Mouse (Mus musculus) cerebellum, adult 9-11 months (tissue): Measurements from ENCODE around the gene Adad2.
A peak's percentile ranks its signal among the peaks of the same experiment; 100 is the strongest.

Experiments
- DNase-seq: peaks from one replicate; pipeline ENCODE4 v3.0.0; 2022

The Adad2 gene

DNA sequence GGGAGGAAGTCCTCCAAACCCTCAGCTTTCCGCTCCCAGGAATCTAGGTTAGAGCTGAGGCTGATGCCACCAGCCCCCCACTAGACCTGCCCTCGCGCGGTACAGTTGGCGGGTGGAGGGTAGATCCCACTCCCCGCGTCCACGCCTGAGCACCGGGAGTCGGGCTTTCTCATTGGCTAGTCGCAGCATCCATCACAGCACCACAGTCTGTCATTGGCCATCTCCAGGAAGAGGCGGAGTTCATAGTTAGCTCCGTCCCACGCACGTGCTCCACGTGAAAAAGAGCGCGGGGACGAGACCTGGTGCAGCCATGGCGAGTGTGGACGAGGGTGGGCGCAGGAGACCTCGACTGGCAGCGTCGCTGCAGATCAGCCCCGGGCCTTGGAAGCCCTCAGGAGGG lies at the start of gene Adad2:
TSS of gene Adad2 (plus strand) at position 277 of the 400 bp plus-strand sequence.
- DNase-seq, result no peak

DNA sequence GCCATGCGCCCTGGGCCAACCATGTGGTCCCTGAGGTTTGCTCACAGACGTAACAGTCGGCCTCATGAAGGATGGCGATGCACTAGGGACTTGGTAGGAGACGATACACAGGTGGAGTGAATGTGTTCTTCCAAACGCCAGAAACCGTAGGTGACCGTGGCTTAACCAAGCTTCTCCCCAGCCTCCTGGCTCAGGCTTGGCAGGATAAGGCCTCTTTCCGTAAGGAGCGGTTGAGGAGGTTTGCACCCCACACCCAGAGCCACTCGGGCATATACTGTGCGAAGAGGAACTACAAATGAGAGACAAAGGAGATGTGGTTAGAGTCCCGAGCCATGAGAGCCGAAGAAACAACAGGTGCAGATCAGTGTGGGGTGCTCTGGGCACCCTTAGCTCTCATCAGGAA lies 48.7 kb upstream of the Adad2 start:
- peak; percentile 44 for DNase-seq

DNA sequence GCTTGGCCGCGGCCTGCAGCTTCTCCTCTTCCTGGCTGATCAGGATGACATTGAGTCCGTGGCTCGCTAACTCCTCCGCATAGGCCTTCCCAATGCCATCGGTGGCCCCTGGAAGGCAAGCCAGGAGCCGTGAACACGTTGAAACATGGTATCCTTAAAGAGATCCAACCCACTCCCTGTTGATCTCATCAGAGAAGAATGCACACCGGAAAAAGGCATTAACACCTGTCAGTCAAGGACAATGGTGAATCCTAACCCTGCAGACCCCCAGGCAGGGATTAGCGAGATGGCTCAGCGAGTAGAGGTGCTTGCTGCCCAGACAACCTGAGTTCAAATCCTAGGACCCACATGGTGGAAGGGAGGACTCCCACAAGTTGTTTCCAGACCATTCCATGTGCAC lies 46.2 kb upstream of the Adad2 start:
- no peak for DNase-seq

DNA sequence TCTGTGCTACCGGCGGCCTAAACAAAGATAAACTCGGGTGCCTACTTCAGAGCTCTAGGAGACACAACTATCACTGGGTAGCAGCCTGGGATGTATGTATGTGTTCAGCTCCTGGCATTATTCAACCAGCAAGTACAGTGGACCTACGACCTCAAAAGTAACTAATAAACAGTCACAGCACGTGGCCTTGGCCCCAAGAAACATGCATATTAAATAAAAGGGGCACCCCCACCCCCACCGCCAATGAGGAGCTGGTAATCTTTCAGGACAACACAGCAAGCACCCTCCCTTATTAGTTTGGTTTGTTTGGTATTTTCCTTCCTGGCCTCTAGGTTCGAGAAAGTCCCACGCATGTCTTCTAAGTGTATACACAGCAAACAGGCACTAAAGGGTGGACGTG lies 44.3 kb upstream of the Adad2 start:
- DNase-seq, result no peak

DNA sequence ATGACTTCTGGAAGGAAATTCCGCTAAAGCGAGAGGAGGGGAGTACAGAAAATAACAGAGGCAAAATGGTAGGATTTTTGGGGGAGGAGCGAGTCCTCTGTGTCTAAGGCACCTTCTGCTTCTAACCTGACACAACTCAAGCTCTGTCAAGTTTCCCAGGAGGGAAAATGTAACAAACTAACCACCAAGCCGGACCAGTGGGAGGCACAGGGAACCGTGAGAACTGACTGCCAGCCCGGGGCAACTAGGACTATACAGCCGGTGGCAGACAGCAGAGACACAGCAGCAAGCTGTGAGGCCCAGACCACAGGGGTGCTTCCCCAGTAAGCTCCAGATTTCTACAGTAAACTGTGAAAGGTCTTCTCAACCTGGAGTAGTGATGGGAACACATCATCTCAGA lies 43.6 kb upstream of the Adad2 start:
- no peak for DNase-seq

GRCm38 (mm10) chr8:119569881-119570280 lies 42.7 kb upstream of the Adad2 start:
- no peak for DNase-seq

DNA sequence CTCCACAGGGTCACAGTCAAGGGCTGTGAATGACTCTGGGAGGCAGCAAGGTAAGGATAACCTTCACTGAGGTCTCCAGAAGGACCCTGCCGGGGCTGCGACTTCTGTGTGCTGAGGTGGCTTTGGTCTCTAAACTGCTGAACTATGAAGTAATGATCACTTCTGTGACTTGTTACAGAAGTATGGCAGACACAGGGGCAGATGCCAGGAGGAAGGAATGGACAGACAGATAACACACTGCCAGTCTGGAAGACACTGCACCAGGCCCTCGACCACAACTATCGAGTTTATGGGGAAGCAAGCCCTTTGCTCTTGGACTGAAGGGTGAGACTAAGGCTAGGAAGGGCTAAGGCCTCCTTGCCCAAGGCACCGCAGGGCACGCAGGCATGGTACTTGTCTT lies 41.4 kb upstream of the Adad2 start:
- no peak for DNase-seq

- no peak for DNase-seq
Observed at GRCm38 (mm10) chr8:119572411-119572810, 40.1 kb upstream of the Adad2 start.

DNA sequence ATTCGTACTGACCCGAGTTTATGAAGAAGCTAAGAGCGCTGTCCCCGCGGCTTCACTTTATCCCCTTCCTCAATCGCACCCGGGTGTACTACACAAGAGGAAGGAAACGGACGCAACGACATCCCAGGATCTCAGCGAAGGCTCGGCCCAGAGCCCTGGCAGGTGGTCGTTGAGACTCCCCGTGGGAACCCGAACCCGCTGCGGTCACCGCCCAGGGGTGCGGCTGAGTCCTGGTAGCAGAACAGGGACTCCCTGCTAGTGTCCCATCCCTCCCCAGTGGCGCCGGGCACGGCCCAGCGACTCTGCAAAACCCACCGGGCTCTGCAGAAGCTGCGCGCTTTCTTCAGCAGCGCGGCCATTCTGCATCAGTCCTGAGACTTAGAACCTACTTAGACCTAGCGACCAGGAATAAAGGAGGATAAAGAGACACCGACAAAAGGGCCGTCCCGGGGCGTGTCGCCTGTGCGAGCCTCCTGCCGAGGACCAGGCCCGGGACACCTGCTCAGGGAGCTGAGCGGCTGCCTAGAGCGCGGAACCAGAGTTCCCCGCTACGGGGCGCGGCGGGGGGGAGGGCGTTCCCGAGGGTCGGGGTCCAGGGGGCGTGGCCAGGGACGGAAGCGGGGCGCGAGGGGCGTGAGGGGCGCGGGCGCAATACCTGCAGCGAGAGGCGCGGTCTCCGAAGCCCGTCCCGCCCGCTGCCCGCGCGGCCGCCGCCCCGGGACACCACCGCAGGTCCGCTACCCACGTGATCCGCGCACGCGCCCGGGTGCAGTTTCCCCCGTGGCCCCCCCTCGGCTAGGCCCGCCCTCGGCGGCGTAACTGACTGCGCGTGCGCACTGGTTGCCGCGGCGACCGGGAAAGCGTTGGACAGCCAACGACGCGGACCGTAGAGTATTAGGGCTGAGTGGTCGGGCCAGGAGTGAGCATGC lies 37.8 kb upstream of the Adad2 start, which contains the start of the genes Hsdl1 and Dnaaf1:
TSS of gene Hsdl1 (minus strand) at position 747 of the 929 bp plus-strand sequence.
TSS of gene Dnaaf1 (plus strand) at position 799 of the 929 bp plus-strand sequence.
- DNase-seq, result peak; percentile 94

DNA sequence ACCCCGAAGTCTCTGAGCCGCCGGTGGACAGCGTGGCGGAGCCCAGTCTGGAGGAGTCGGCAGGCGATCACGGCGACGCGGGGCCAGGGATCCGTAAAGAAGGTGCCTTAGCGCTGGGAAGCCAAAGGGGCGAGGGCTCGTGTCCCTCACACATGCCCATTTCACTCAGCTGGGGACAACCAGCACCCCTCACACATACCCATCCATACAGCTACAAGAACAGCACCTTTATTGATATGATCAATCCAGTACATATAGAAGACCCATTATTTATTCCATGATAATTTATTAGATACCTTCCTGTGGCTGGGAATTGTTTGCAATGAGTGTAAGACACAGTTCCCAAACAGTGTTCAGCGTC lies 37.2 kb upstream of the Adad2 start:
- DNase-seq, result no peak

DNA sequence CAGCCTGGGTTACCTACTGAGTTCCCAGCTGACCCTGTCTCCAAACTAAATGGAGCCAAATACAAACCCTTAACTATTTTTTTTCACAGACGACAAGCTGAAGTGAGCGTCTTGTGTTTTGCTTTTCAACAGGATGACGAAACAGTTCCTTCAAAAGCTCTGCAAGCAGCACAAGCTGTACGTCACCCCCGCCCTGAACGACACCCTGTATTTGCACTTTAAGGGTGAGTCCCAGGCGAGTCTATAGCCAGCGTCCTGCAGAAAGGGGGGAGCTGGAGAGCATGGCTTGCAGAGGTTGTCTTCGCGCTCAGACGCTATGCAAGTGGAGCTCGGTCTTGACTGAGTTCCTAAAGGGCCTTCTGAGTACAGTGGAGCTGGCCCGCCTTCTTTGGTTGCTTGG lies 33.5 kb upstream of the Adad2 start:
- DNase-seq, result no peak

- no peak for DNase-seq
Observed at GRCm38 (mm10) chr8:119580441-119581161, 31.9 kb upstream of the Adad2 start.

- no peak for DNase-seq
Observed at GRCm38 (mm10) chr8:119585901-119586300, 26.6 kb upstream of the Adad2 start.

DNA sequence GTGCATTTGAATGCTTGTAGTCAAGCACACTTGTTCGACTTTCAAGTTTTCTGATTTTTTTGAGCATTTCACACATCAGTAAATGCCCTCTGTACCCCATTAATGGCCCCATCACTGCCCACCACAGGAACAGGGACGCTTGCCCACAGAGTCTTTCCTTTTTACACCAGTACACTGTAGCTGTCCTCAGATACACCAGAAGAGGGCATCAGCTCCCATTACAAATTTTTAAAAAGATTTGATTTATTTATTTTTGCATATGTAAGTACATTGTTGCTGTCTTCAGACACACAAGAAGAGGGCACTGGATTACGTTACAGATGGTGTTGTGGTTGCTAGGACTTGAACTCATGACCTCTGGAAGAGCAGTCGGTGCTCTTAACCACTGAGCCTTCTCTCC lies 24.2 kb upstream of the Adad2 start:
- no peak for DNase-seq

GRCm38 (mm10) chr8:119588844-119589243 lies 23.7 kb upstream of the Adad2 start:
- DNase-seq, result no peak

DNA sequence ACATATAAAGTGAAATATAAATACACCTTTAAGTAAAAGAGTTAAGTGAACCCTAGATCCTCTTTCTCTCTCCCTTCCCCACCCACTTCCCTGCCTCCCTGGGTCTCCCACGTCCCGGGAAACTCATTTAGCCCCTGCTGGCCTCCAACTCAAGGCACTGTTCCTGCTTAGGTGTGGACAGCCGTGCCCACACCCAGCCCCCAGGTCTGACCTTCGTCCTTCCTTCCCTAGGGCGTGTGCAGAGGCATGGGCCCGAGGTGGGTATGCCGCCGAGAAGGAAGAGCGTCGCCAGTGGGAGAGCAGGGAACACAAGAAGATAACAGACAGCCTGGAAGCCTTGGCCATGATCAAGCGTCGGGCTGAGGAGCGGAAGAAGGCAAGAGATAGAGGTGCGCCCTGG lies 22.2 kb upstream of the Adad2 start:
- DNase-seq, result no peak

GRCm38 (mm10) chr8:119591456-119591855 lies 21.1 kb upstream of the Adad2 start:
- DNase-seq, result no peak

DNA sequence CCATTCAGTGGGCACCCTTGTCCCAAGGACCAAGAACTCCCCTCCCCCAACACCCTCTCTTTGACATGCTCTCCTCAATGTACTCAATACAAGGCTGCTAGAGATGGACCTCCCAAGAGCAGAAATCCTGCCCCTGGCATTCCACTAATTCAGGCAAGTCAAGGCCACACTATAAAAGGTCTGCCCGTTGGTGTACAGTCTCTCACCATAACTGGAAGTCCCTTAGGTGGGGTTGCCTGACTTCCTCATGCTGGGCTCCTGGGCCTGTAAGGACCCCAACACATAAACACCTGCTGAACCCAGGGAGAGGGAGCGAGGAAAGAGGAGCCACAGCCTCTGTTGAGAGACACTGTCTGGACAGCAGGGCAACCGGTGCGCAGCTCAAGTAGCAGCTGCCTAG lies 8.8 kb upstream of the Adad2 start:
- DNase-seq, result no peak

- DNase-seq, result no peak
Observed at GRCm38 (mm10) chr8:119604398-119604803, 8.1 kb upstream of the Adad2 start.

- DNase-seq, result peak; percentile 92
Observed at GRCm38 (mm10) chr8:119604996-119605395, 7.6 kb upstream of the Adad2 start, which contains the start of gene Taf1c. Gene Taf1c, minus strand, starts transcription at chr8:119605222.

GRCm38 (mm10) chr8:119606224-119606623 lies 6.3 kb upstream of the Adad2 start:
- no peak for DNase-seq

DNA sequence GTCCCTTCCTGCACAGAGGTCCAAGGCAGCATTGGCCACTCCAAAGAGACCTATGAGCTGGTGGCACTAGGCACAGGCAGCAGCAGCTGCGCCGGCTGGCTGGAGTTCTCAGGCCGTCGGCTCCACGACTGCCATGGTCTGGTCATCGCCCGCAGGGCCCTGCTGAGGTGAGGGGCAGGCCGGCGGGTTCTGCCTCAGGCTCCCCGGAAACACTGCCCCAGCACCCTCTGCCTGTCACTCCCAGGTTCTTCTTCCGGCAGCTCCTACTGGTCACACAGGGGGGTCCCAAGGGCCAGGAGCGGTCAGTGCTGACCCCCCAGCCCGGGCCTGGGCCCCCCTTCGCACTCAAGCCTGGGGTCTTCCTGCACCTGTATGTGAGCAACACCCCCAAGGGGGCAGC lies 2.5 kb downstream of the Adad2 start:
- no peak for DNase-seq

- no peak for DNase-seq
Observed at GRCm38 (mm10) chr8:119616358-119616757, 3.8 kb downstream of the Adad2 start.

- no peak for DNase-seq
Observed at GRCm38 (mm10) chr8:119616811-119617210, 4.3 kb downstream of the Adad2 start.
